Mouse (Mus musculus) embryonic stem cell, embryonic (primary cell): ENCODE data around the gene Tmem198.

Experiments used
- CTCF ChIA-PET, 4 experiments: fragments of 300-600 bp in 2 of 4; fragments of 350-600 bp in 2 of 4; sonication (Branson Sonifier 250); formaldehyde crosslinking; loops; one replicate each; lab custom pipeline; 2022; ENCODE audit warnings: inconsistent platforms in 2 of 4; lab: Charles Lee
- POLR2A ChIA-PET, 4 experiments: fragments of 300-600 bp in 2 of 4; fragments of 350-600 bp in 2 of 4; sonication (Branson Sonifier 250); formaldehyde crosslinking; loops; one replicate each; lab custom pipeline; 2022; ENCODE audit warnings: antibody characterized with exemption in 4 of 4, inconsistent platforms in 1 of 4; lab: Charles Lee

Tmem198 gene

GRCm38 (mm10) chr1:75510154-75510553 is 30.8 kb downstream of the Tmem198 start:
- CTCF ChIA-PET, result interaction anchor here in 2 of 4 experiments (0.6 to 1.3 kb wide), 3 partner anchors 31 to 1918 kb away, joined by 3 read pairs; partner anchors contain the start of genes Chpf (in 1 of the 2) and Tmem198 (in 1 of the 2)

GRCm38 (mm10) chr1:75511437-75512210 is 32.3 kb downstream of the Tmem198 start:
- CTCF ChIA-PET, result interaction anchor here in 3 of 4 experiments (0.6 to 1.5 kb wide), 7 partner anchors 17 to 1924 kb away, joined by 3 to 6 read pairs (median 3); partner anchors contain the start of gene Slc4a3 (in 1 of the 3)
- POLR2A ChIA-PET, result interaction anchor here (0.5 to 2.0 kb wide), 14 partner anchors 8 to 1544 kb away, joined by 3 to 8 read pairs (median 3); partner anchors contain the start of genes Stk11ip (in 3 of the 4), Chpf (in 2 of the 4), Tmem198 (in 2 of the 4) and Gmppa (in 1 of the 4)

More at GRCm38 (mm10) chr1:75510154-75510553, 30.8 kb downstream of the Tmem198 start:
- POLR2A ChIA-PET, result interaction anchor here in 2 of 4 experiments (0.7 to 2.8 kb wide), 5 partner anchors 11 to 693 kb away, joined by 3 to 11 read pairs (median 3); partner anchors contain the start of genes Chpf (in 1 of the 2), Stk11ip (in 1 of the 2) and Tmem198 (in 1 of the 2)

- POLR2A ChIA-PET, result interaction anchor here in 2 of 4 experiments (1.0 to 2.0 kb wide), 4 partner anchors 8 to 33 kb away, joined by 3 to 8 read pairs (median 4); partner anchors contain the start of genes Stk11ip (in 2 of the 2), Chpf (in 1 of the 2) and Tmem198 (in 1 of the 2)
- CTCF ChIA-PET, result interaction anchor here (0.6 to 1.5 kb wide), 6 partner anchors 14 to 1924 kb away, joined by 3 read pairs; partner anchors contain the start of gene Slc4a3 (in 1 of the 4)
Observed at GRCm38 (mm10) chr1:75512550-75512949, 33.2 kb downstream of the Tmem198 start.

- ChIA-PET POLR2A (interaction anchor here in 1 of 4 experiments (1.4 to 2.3 kb wide), 3 partner anchors 8 to 29 kb away, joined by 3 to 9 read pairs (median 6); partner anchors contain the start of gene Slc4a3), CTCF (interaction anchor here in 2 of 4 experiments (0.6 to 0.9 kb wide), 2 partner anchors 42 to 72 kb away, joined by 3 to 10 read pairs; no protein-coding TSS in a partner anchor)
Observed at GRCm38 (mm10) chr1:75516703-75517380, 37.5 kb downstream of the Tmem198 start.

GRCm38 (mm10) chr1:75517984-75518383 is 38.7 kb downstream of the Tmem198 start:
- ChIA-PET POLR2A (interaction anchor here in 3 of 4 experiments (0.5 to 2.3 kb wide), 19 partner anchors 9 to 1889 kb away, joined by 3 to 10 read pairs (median 4); partner anchors contain the start of genes Inha (in 3 of the 3), Obsl1 (in 3 of the 3), Chpf (in 1 of the 3) and Slc4a3 (in 1 of the 3)), CTCF (interaction anchor here (0.6 to 1.0 kb wide), 8 partner anchors 10 to 180 kb away, joined by 3 to 10 read pairs (median 4); partner anchors contain the start of genes Chpf (in 1 of the 4) and Tmem198 (in 1 of the 4))

GRCm38 (mm10) chr1:75518427-75518826 is 39.1 kb downstream of the Tmem198 start:
- ChIA-PET CTCF (interaction anchor here in 3 of 4 experiments (0.6 to 1.0 kb wide), 5 partner anchors 11 to 119 kb away, joined by 3 to 5 read pairs (median 4); no protein-coding TSS in a partner anchor), POLR2A (interaction anchor here in 3 of 4 experiments (0.5 to 2.3 kb wide), 18 partner anchors 9 to 1889 kb away, joined by 3 to 10 read pairs (median 4); partner anchors contain the start of genes Inha (in 3 of the 3), Obsl1 (in 3 of the 3), Chpf (in 1 of the 3) and Slc4a3 (in 1 of the 3))

GRCm38 (mm10) chr1:75519576-75519975 is 40.2 kb downstream of the Tmem198 start:
- ChIA-PET POLR2A (interaction anchor here in 1 of 4 experiments (2.1 kb wide), 1 partner anchor 14 kb away, joined by 9 read pairs; the partner anchor contains the start of genes Inha and Obsl1), CTCF (no interaction called here)

GRCm38 (mm10) chr1:75521321-75522031 is 42.1 kb downstream of the Tmem198 start, which contains the start of gene Stk11ip:
TSS of gene Stk11ip (plus strand) at chr1:75521529.
- ChIA-PET POLR2A (interaction anchor here (0.6 to 2.1 kb wide), 29 partner anchors 9 to 933 kb away, joined by 3 to 18 read pairs (median 5); partner anchors contain the start of genes Obsl1 (in 2 of the 4), Chpf (in 1 of the 4), Dnpep (in 1 of the 4) and Inha (in 1 of the 4)), CTCF (interaction anchor here in 3 of 4 experiments (1.1 to 1.5 kb wide), 4 partner anchors 15 to 108 kb away, joined by 3 to 4 read pairs (median 3); partner anchors contain the start of gene Obsl1 (in 1 of the 3))

GRCm38 (mm10) chr1:75524679-75525078 is 45.3 kb downstream of the Tmem198 start:
- ChIA-PET CTCF (interaction anchor here in 1 of 4 experiments (1.8 kb wide), 1 partner anchor 111 kb away, joined by 4 read pairs; no protein-coding TSS in a partner anchor), POLR2A (interaction anchor here in 2 of 4 experiments (0.5 to 1.5 kb wide), 4 partner anchors 9 to 67 kb away, joined by 3 to 5 read pairs (median 3); partner anchors contain the start of gene Slc4a3 (in 1 of the 2))

GRCm38 (mm10) chr1:75530546-75530945 is 51.2 kb downstream of the Tmem198 start:
- POLR2A ChIA-PET, result interaction anchor here in 3 of 4 experiments (0.5 to 1.5 kb wide), 4 partner anchors 9 to 188 kb away, joined by 3 to 5 read pairs (median 4); partner anchors contain the start of gene Stk11ip (in 1 of the 3)
- CTCF ChIA-PET, result interaction anchor here in 2 of 4 experiments (1.0 to 1.5 kb wide), 2 partner anchors 53 kb away, joined by 4 to 7 read pairs; no protein-coding TSS in a partner anchor

- CTCF ChIA-PET, result interaction anchor here in 2 of 4 experiments (0.6 to 0.7 kb wide), 2 partner anchors 27 to 41 kb away, joined by 3 to 4 read pairs; no protein-coding TSS in a partner anchor
- POLR2A ChIA-PET, result interaction anchor here in 2 of 4 experiments (0.6 to 1.6 kb wide), 3 partner anchors 12 to 53 kb away, joined by 3 to 6 read pairs (median 4); no protein-coding TSS in a partner anchor
Observed at GRCm38 (mm10) chr1:75532280-75533172, 53.2 kb downstream of the Tmem198 start.

- CTCF ChIA-PET, result interaction anchor here in 2 of 4 experiments (0.6 kb wide), 2 partner anchors 81 to 157 kb away, joined by 3 to 7 read pairs; no protein-coding TSS in a partner anchor
- POLR2A ChIA-PET, result interaction anchor here in 1 of 4 experiments (0.6 kb wide), 1 partner anchor 88 kb away, joined by 4 read pairs; no protein-coding TSS in a partner anchor
Observed at GRCm38 (mm10) chr1:75533325-75534252, 54.3 kb downstream of the Tmem198 start.
